Mouse (Mus musculus) embryonic fibroblast, embryonic 13.5 days (primary cell): ENCODE measurements around the gene Cdk14.

Source experiments
- CTCF ChIP-seq: IDR thresholded peaks from 2 replicates; pipeline ENCODE4 v1.5.1; 2011; ENCODE audit warnings: mild to moderate bottlenecking, control low read depth, low read length, moderate library complexity, borderline replicate concordance; ENCODE audit not compliant: insufficient read depth
- POLR2A ChIP-seq: IDR thresholded peaks from 2 replicates; pipeline ENCODE4 v1.6.1; 2011; ENCODE audit warnings: low read depth, mild to moderate bottlenecking, control low read depth, low read length, moderate library complexity

DNA sequence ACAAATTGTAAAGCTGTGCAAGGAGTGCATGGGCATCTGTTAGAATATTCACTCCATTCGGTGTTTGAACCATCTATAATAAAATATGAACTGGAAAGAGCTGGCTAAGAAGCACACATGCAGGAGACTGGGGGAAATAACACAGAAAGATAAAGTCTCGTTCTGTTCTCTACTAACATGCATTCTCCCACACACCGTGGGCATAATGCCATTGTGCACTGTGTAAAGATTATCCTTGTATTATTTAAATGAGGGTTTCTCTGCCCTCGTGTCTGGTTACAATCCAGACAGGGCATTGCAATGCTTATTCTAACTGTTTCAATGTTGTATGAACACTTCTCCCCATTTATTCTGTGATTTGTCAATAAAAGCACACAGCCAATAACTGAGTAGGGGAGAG lies 18.1 kb downstream of the Cdk14 start:
- TF ChIP-seq CTCF = no peak
- no peak for TF ChIP-seq POLR2A
